Mouse (Mus musculus) gastrocnemius, postnatal 25 days (tissue): ENCODE measurements around the gene Iqsec1. TPM values are rescaled to one million over a fixed set of nuclear protein-coding genes. Genes with fewer than 3 reads are reported as not detected.

Experiments
- DNase-seq: peaks from one replicate; pipeline ENCODE4 v3.0.0; 2022
- total RNA-seq, 2 experiments: library from RNA; stranded (reverse); gene quantifications; 1 replicate in 1 of 2; 2 replicates in 1 of 2; pipeline ENCODE4 v1.2.3; 2021

Gene Iqsec1
- total RNA-seq, 2 experiments from 2014 or later: 57.7 to 63.6 TPM

DNA sequence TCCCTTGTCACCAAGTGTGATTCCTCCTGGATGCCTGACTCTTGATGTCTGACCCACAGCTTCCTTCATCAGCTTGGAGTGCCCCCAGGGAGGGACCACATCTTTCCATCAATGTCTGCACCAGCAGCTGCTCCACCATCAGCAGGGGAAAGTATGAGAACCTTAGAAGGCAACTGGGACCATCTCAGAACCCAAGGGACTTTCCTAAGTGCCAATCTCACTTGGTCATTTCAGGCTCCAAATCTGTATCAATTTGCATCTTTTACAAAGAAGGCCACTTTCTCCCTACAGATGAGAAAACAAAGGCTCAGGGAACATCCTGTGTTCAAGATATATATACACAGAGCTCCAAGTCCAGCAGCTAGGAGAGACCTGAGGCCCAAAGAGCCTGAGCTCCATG lies 205.3 kb downstream of the Iqsec1 start:
- no peak for DNase-seq

DNA sequence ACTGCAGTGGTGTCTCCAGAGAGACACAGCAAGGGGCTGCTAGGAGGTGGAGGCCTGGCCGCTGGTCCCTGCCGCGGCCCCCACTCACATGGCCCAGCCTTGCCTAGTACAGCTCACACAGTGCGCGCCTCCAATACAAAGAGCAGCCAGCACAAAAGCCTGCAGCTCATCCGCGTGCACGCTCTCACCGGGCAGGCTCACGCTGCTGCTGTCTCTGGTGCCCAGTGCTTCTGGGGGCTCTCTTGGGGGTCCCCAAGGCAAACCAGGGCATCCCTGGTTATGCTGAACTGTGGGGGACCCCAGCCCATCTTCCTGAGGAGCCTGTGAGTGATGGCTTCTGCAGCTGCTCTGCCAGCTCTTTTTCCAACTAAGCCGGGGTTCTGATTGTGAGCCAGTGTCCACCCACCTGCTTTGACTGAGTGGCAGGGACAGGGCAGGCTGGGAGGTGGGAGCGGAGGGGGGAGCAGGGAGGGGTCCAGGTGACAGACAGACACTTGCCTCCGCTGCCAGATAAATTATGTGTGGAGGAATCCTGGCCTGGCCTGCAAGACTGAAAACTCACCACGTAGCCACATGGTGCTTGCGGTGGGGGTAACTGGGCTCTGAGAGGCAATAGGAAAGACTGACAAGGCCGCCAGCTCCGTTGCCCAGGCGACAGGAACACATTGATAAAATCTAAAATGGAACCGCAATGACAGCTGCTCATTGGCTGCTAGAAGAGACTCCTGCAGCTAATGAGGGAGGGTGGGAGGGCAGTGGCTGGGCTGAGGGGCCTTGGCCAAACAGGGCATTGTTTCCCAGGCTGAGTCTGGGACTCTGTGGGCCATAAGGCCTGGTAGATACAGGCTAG lies 206.3 kb downstream of the Iqsec1 start:
- no peak for DNase-seq

DNA sequence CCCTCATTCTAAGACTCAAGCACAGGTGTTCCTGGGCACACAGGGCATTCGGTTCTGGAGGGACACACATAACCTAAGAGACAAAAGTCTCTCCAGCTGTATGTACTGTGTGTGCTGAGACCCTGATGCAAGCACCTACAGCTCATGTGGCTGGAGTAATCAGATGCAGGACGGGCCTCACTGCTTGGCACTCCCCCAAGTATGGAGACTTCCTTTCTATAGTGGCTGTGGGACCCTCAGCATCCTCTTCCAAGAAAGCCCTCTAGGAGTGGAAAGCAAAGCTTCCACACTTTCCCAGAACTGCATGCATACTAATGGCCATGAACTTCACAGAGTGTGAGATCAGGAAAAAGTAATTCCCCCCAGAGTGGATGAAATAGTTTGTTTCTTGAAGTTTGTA lies 208.0 kb downstream of the Iqsec1 start:
- no peak for DNase-seq

DNA sequence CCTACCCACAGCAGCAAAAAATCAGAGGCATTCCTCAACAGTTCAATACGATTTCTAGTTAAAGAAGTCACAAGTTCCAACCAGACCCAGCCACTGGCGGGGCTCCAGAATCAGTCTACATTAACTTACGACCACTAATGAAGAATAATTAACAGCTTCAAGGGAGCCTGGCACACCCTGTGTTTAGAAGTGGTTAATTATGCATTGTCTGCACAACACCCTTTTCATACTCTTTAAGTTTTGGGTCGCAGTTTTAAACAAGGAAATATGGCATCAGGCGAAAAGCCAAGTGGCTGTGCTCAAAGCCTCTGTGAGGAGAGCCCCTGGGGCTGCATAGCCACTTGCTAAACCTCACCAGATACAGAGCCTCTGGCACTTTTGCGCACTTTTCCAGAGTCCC lies 209.6 kb downstream of the Iqsec1 start:
- DNase-seq: no peak

DNA sequence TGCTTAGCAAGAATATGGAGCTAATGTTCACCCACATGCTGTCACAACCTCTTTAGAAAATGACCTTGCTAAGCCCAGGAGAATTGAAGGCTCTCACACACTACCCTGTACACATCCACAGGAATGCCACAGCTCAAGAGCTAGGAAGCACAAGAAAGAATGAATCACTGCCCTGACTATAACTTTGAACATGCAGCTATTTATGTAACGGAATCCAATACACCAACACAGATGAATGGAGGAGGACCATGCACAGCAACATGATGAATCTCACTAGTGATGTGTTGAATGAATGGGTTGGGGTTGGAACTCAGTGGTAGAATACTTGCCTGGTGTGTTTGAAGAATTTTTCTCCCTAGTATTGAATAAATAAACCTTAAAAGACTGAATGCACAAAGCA lies 211.2 kb downstream of the Iqsec1 start:
- DNase-seq: no peak

DNA sequence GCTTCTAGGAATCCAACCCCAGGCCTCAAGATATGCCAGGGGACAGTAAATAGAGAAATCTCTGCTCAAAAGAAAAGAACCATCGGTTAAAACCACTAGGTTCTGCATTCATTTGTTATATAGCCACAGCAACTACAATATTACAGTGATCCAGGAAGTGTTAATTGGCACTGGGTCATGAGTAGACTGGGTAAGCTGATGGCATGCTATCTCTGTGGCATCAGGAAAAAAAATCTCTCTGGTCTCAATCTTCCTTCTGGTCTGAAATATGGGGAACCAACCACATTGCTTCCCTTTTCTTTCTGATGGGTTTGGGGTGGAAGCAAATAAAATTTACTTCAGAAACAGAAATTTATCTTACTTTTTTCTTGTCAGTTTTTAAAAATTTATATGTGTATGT lies 212.9 kb downstream of the Iqsec1 start:
- no peak for DNase-seq

DNA sequence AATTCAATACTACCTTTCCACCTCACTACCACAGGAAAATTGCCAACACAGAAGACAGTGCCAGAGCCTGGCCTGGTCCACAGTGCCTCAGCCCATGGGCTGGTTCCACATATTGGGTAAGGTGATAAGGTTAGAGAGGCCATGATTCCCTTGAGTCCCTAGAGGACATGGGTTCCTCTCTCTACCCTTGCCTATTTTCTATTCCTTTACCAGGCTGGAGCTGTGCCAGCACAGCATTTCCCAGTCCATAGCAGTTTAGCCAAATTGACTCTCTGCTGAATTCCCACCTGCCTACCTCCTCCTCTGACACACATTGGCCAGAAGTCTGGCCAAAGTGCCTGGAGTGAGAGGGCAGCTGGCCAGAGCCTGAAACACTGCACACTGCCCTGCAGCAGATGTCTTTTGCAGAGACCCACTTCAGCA lies 214.7 kb downstream of the Iqsec1 start:
- peak; percentile 56 for DNase-seq

DNA sequence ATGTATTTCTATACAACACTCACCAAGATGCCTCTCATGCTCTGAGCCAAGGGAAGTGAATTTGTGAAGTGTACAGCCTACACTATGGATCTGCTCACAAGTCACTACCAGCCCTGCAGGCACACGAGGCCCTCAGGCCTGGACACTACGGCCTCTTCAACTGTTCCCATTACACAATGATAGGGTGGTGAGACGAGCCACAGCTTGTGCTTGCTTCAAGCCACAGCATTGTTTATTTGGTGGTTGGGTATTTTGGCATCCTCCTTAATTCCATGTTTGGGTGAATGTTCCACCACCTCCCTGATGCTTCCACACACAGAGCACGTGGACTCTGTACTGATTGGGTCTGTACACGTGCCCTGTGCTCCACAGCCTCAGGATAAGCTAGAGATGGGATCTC lies 216.4 kb downstream of the Iqsec1 start:
- DNase-seq: no peak

DNA sequence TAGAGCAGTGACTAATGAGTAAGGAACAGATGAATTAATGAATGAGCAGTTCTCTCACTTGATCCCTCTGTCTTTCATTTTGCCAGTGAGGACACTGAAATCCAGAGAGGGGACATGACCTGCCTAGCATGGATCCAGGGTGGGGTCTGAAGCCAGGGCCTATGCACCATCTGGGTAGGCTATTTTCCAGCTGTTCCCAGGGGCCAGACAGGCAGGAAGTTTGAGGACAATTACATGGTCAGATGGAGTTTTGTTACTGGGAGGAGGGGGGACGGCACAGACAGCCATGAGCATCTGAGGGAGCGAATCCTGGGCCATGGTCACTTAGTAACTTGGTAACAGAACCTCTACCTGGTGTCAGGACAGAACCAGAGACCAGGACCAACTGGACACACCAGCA lies 220.0 kb downstream of the Iqsec1 start:
- no peak for DNase-seq

DNA sequence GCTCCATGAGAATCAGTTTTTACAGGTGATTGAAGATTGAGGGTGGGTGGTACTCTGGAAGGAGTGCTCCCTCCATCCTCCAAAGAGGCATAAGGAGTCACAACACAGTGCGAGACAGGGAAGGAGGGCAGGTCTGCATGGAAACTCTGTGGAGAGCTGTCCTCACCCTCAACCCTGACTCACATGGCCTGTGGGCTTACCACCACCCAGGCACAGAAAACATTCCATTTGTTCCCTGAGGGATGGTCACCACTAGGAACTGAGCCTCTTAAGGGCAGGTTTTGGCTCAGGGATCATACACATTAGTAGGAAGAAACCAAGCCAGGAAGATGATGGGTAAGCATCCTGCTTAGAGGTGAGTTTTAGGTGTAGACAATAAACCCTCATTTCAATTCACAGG lies 220.6 kb downstream of the Iqsec1 start:
- no peak for DNase-seq

DNA sequence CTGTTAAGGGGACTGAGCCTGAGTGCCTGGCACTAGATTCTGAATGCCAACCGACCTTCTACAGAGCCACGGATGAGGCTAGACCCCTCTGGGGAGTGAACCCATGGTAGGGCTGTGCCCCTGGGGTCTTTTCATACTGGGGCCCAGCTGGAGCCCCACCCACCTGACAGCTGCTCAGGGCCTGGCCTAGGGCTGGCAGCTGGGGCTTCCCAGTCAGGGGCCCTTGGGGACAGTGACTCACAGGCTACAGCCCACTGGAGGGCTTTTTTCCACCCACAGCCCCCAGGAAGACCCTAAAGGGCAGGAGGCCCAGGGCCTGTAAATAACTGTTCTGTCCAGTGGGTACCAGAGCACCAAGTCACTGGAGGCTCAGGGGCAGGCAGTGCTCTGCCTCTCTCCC lies 223.7 kb downstream of the Iqsec1 start:
- peak; percentile 53 for DNase-seq

DNA sequence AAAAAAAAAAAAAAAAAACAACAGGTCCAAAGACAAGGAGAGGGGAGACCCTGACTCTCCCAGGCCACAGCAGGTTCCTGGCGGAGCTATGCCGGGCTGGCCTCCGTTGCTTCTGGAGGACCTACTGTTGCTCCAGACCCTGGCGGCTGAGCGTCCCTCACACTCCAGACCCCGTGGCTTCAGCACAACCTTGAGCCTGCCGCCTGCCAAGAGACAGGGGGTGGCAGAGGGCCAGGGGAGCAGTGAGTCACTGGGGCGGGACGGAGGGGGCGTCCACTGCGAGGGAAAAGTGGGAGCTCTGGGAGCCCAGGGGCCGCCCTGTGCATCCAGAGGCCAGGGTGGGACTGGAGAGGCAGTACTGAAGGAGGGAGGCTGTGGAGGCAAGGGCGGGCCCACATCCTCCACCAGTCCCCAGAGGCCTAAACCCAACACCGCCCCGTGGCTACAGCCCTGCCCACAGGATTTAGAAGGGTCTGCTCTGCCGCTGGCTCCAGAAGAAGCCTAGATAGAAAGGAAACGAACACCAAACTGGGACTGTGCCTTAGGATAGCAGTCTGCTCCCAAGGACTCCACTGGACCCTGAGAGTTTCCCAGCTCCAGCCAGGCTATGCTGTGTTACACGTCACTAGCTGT lies 224.4 kb downstream of the Iqsec1 start:
- DNase-seq: peak; percentile 94

DNA sequence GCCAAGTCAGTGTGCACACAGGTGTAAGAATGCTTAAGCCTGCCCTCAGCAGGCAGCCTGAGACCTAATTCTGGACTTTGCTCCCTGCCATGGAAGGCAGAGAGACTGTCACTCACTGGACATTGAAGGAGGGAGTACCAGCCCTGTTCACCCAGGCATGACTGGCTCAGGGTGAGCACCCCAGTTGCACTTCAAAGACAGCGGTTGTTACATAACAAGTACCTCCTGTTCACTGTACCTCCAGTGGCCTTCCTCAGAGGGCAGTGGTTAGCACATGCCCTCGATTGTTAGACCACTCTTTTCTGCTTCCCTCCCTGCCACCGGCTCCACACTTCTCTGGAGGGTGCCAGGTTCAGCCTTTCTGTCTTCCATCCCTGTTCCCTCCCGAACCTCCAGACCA lies 225.2 kb downstream of the Iqsec1 start:
- DNase-seq: no peak

DNA sequence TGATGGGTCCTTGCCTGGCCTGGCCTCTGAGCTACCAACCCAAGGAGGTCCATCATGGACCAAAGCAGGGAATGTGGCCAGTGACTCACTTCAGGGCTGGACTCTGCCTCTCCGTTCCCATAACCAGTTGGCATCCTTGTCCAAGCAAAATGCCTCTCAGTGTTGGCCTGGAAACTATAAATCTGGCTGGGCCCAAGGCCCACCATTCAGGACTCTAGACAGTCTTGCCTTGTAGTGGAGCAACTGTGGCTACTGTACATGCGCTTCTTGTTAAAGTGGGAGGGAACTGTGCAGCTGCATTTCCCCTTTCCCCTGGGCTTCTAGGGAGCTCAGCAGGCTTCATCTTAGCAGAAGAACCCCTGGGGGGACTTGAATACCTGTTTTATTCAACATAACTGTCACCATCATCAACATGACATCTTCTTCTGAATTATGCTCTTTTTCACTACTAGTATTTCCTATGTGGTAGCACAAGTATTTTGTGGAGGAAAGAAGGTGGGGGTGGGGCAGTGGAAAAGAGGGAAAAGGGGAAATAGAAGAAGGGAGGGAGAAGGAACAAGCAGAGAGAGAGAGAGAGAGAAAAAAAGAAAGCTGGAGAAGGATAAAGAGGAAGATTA lies 226.3 kb downstream of the Iqsec1 start:
- no peak for DNase-seq

DNA sequence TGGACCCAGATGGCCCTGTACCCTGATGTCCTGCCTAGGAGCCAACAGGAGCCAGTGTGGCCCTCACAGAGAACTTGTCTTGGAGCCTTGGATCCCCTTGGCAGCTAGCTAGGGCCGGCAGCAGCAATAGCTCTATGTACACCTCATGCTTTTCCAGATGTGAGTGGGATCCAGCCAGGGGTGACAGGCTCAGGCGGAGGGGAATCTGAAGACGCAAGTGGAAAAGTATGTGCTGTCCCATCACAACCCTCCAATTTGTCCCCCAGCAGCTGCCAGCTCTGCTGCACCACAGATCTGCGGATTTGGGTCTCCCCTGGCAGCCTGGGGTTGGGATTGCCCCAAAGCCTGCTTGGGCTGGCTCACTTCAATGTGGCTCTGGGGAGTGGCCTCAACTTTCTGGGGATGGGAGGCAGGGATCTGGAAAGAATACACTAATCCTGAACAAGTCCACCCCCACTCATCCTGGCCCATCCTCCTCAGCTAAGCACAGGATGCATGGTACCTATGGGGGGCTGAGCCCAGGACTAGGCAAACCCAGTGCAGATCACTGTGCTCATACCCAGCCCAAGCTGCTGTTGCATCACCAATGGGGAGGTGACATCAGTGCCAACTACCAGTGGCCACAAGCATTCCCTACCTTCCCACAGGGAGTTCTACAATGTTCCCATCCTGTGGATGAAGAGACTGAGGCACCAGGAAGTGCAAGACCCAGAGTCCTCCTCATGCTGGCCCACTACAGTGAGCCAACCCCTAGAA lies 227.0 kb downstream of the Iqsec1 start:
- peak; percentile 72 for DNase-seq

DNA sequence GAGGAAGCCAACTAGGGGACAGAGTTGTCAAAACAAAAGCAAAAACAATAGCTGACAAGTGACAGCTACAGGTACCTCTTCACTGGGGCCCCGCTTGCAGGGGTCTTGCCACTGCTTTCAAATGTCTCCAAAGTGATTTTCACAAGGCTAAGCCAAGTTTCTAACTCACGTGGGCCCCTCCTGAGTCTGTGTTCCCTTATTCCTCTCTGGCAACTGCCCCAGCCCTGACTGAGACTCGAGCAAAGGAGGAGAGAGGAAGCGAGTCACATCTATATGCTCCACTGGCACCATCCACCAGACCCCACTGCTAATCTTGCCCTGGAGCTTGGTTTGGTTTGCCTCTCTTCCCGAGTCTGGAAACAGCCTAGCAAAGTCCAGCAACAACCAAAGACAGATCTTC lies 227.6 kb downstream of the Iqsec1 start:
- no peak for DNase-seq

DNA sequence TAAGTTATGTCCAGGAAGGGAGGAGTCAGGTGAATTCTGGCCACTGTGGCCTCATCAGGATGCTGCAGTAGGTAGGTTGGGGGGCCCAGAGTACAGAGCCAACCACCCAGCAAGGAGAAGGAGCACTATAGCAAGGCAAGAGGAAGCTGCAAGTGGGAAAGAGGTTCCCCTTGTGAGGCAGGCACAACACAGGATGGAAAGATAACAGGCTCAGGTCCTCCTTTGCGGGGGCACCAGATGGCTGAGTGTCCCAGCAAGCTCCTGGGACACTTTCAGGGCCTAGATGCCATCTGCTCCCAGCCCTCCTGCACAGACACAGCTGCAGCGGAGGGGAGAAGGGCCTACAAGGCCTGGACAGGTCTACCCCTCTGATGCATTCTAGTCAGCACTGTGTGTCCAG lies 228.7 kb downstream of the Iqsec1 start:
- DNase-seq: no peak

DNA sequence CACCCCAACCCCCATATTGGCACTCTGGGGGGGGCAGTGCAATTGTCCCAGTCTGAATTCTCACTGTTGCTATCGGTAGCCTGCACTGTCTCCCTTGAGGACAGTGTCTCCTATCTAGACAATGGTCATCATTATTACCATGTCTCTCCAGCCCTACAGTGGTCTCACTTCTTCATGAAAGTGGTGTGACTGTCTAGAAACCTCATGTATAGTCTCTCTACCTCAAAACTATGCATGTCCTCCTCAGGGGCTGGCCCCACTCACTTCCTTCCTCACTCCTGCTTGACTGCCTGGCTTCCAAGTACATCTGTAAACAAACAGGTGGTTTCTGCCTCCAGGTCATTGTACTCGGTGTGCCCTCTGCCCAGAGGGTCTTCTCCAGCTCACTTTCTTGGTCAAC lies 230.3 kb downstream of the Iqsec1 start:
- no peak for DNase-seq

DNA sequence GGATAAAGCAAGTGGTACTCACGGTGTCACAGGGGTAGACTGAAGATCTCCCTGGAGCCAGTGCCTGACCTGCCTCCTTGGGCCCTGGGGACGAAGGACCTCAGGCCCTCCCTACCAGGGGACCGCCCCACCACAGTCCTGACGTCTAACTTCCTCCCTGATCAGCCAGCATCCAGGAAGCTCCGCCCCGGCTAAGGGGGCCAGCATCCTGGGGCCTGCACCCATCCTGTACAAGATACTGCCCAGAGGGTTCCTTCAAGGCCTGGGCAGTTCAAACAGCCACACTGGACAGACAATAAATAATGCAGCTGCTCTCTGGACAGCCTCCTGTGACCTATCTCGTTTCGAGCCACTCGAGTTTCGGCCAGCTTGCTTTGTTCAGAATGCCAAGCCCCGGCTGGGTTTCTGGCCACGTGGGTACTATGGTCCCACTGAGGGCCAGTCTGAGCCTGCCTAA lies 231.0 kb downstream of the Iqsec1 start:
- peak; percentile 49 for DNase-seq

DNA sequence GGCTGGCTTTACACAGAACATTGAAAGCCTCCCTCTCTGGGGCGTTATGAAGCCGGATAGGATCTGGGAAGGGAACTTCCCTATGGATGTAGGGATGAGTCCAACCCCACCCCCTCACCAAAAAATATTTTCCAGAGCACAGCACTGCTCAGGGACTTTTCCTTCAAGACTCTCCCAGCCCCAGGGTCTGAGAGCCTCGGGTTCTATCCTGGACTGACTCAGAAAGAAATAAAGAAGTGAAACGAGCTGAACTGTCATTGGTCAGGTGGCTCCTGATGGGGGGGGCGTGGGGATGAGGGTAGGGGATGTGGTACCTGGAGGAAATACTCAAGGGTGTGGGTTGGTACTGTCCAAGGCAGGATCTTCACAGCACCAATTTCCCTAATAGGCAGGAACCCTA lies 231.9 kb downstream of the Iqsec1 start:
- no peak for DNase-seq

DNA sequence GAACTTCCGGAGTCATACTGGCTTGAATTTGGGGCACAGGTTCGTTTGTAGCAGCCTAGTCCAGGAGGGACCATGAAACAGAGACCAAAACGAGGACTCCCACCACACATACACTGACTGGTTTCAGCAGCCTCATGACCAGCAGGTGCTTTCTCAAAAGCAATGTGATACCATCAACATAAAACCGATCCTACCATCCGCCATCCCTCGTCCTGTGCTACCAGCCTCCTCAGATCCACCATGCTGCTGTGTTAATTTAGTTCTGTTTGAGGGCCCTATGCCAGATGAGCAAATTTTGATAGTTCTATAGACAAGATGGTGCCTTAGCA lies 232.9 kb downstream of the Iqsec1 start:
- DNase-seq: no peak

DNA sequence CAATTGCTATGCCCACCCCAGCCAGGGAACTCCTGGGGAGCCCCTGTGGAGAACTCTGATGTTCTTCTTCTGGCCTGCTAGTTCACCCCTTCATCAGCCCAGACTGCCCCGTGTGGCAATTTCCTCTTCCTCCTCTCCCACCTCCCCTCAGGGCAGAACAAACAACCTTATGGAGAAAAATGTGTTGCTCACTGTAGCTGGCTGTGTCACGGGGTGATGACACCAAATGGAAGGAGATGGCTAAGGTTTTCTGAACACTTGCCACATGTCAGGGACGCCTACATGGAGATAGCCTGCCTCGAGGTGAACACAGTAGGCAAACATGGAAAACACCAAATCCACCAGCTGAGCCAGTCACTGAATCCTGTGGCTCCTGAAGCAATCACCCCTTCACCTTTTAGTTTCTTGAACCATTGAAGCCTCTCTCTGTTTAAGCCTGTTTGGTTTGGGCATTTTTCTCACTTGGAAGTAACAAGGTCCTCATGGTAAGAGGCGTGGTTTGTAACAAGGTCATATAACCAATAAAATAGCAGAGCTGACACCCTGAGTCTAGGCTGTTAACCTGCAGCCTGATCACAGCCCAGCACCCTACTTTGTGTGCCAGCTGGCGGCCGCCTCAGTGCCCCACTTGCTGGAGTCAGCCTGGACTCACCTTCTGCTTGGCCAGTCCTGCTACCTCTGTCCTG lies 233.4 kb downstream of the Iqsec1 start:
- DNase-seq: no peak
